Mouse (Mus musculus): ENCODE data around the gene 4930469K13Rik.

GRCm38 (mm10) chr11:34113760-34114159 lies 15.4 kb upstream of the 4930469K13Rik start:
- TF ChIP-seq CTCF (IDR thresholded peaks at IDR 0.05; ENCODE audit: control insufficient read depth, insufficient read depth, insufficient replicate concordance, low read depth, low read length) (no peak), POLR2A (IDR thresholded peaks at IDR 0.05; ENCODE audit: control insufficient read depth, low read depth, low read length) (no peak)
